Mouse (Mus musculus) hindbrain, embryonic 12.5 days (tissue): Measurements from ENCODE around the gene Rce1. TPM values are rescaled to one million over a fixed set of nuclear protein-coding genes. Genes with fewer than 3 reads are reported as not detected.

Experiments
- ATAC-seq: fragments of 200-750 bp; cut with Nextera tagmentation; 2 replicates; pipeline ENCODE4 v1.8.0; 2017; ENCODE audit warnings: moderate TSS enrichment; ENCODE audit not compliant: low FRiP score
- H3K27ac ChIP-seq: fragments of 300-500 bp; sonication (generic); 2 replicates; pipeline ENCODE4 v1.5.1; 2016; ENCODE audit warnings: mild to moderate bottlenecking
- H3K27me3 ChIP-seq: fragments of 300-500 bp; sonication (generic); 2 replicates; pipeline ENCODE4 v1.6.1; 2016; ENCODE audit warnings: mild to moderate bottlenecking
- H3K36me3 ChIP-seq: fragments of 300-500 bp; sonication (generic); 2 replicates; pipeline ENCODE4 v1.6.1; 2016; ENCODE audit warnings: mild to moderate bottlenecking
- H3K4me1 ChIP-seq: fragments of 300-500 bp; sonication (generic); 2 replicates; pipeline ENCODE4 v1.6.1; 2016
- H3K4me2 ChIP-seq: fragments of 300-500 bp; sonication (generic); replicated peaks from 2 replicates; pipeline ENCODE4 v1.6.1; 2016; ENCODE audit warnings: mild to moderate bottlenecking
- H3K4me3 ChIP-seq: fragments of 300-500 bp; sonication (generic); 2 replicates; pipeline ENCODE4 v1.5.1; 2016; ENCODE audit warnings: mild to moderate bottlenecking
- H3K9ac ChIP-seq: fragments of 300-500 bp; sonication (generic); 2 replicates; pipeline ENCODE4 v1.6.1; 2016; ENCODE audit warnings: mild to moderate bottlenecking, moderate library complexity
- H3K9me3 ChIP-seq: fragments of 300-500 bp; sonication (generic); replicated peaks from 2 replicates; pipeline ENCODE4 v1.6.1; 2016; ENCODE audit warnings: mild to moderate bottlenecking
- WGBS: fragments of 180-500 bp; shearing (Covaris S2); methylation state at CpG from one replicate; pipeline ENCODE4 v1.1.7; 2016; 5-methylcytosine and 5-hydroxymethylcytosine counted together
- polyA plus RNA-seq: library from polyadenylated mRNA; unstranded; fragments of >200 nt; fragmentation: Nextera tagmentation; extraction: Ambion mirVana; gene quantifications from 2 replicates; pipeline ENCODE4 v1.2.1, GENCODE M21; 2016

The Rce1 gene
- 54.3 and 62.9 TPM in 2 replicates for polyA plus RNA-seq

- H3K27me3 ChIP-seq = no peaks in the 10 kb centered on the region
- H3K9ac ChIP-seq = peak within 1 kb of the TSS; percentile 87
- peak within 1 kb of the TSS; percentile 78 for H3K4me3 ChIP-seq
- peak within 1 kb of the TSS; percentile 89 for H3K27ac ChIP-seq
- peaks cover 33% of the 10 kb centered on the region for H3K4me1 ChIP-seq
- peak; percentile 83 for ATAC-seq
- WGBS = under 1% methylated on average over 63 of the region's 64 CpGs
- peak within 1 kb of the TSS; percentile 78 for H3K4me2 ChIP-seq
- H3K9me3 ChIP-seq = no peaks in the 10 kb centered on the region
- H3K36me3 ChIP-seq = peaks cover 35% of the 10 kb centered on the region
Observed at GRCm38 (mm10) chr19:4625179-4625828, at the start of gene Rce1. TSS of gene Rce1 (minus strand) at chr19:4625641.

- no peak for ATAC-seq
- Histone ChIP-seq H3K4me1 (no peaks in the 10 kb centered on the region), H3K36me3 (no peaks in the 10 kb centered on the region), H3K9me3 (no peaks in the 10 kb centered on the region), H3K4me3 (no peak overlapping the region), H3K27ac (no peak overlapping the region), H3K9ac (no peak overlapping the region), H3K27me3 (no peaks in the 10 kb centered on the region), H3K4me2 (no peak overlapping the region)
- WGBS = 53% methylated on average over 6 of the region's 6 CpGs
Observed at GRCm38 (mm10) chr19:4672401-4672800, 47.0 kb upstream of the Rce1 start.

DNA sequence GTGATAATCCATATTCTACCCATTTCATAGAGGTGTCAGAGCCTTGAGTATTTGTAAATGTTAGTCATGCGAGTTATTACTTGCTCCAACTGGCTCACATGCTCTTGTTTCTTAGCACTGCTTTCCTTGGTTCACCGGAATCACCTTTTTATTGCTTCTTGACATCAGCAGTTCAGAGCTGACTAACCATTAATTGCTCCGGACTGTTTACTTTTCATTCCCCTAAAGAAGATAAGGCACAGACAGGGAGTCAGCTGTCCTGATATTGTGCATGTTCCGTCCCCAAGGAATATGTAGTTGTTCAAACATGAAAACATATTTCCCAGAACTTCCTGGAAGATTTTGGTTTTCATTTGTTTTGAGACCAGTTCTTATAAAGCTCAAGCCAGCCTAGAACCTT is 45.3 kb upstream of the Rce1 start:
- no peaks in the 10 kb centered on the region for H3K9me3 ChIP-seq
- no peaks in the 10 kb centered on the region for H3K4me1 ChIP-seq
- WGBS = 94% methylated on average over 4 of the region's 4 CpGs
- ATAC-seq = no peak
- H3K4me2 ChIP-seq = no peak overlapping the region
- H3K4me3 ChIP-seq = no peak overlapping the region
- no peaks in the 10 kb centered on the region for H3K36me3 ChIP-seq
- H3K27ac ChIP-seq = no peak overlapping the region
- no peaks in the 10 kb centered on the region for H3K27me3 ChIP-seq
- no peak overlapping the region for H3K9ac ChIP-seq

GRCm38 (mm10) chr19:4666815-4667214 is 41.4 kb upstream of the Rce1 start:
- Histone ChIP-seq H3K27ac (no peak overlapping the region), H3K4me1 (no peaks in the 10 kb centered on the region), H3K9me3 (no peaks in the 10 kb centered on the region), H3K27me3 (no peaks in the 10 kb centered on the region), H3K4me3 (no peak overlapping the region), H3K36me3 (no peaks in the 10 kb centered on the region), H3K9ac (no peak overlapping the region), H3K4me2 (no peak overlapping the region)
- no peak for ATAC-seq

- H3K9me3 ChIP-seq = no peaks in the 10 kb centered on the region
- H3K36me3 ChIP-seq = no peaks in the 10 kb centered on the region
- no peak overlapping the region for H3K9ac ChIP-seq
- 0 out of 2 replicates have a peak, but pooled peaks cover 3% of the 10 kb centered on the region for H3K27me3 ChIP-seq
- H3K4me3 ChIP-seq = no peak overlapping the region
- H3K27ac ChIP-seq = no peak overlapping the region
- no peak for ATAC-seq
- 91% methylated on average over 5 of the region's 5 CpGs for WGBS
- no peaks in the 10 kb centered on the region for H3K4me1 ChIP-seq
- no peak overlapping the region for H3K4me2 ChIP-seq
Observed at GRCm38 (mm10) chr19:4658156-4658555, 32.7 kb upstream of the Rce1 start.

GRCm38 (mm10) chr19:4646917-4647492 is 21.6 kb upstream of the Rce1 start:
- H3K4me1 ChIP-seq = no peaks in the 10 kb centered on the region
- H3K27ac ChIP-seq = no peak overlapping the region
- no peaks in the 10 kb centered on the region; the same call in 1 of the 2 replicates for H3K27me3 ChIP-seq
- H3K9ac ChIP-seq = no peak overlapping the region
- H3K4me3 ChIP-seq = no peak overlapping the region
- WGBS = 77% methylated on average over 11 of the region's 11 CpGs
- H3K9me3 ChIP-seq = no peaks in the 10 kb centered on the region
- no peak overlapping the region for H3K4me2 ChIP-seq
- no peak for ATAC-seq
- no peaks in the 10 kb centered on the region for H3K36me3 ChIP-seq

GRCm38 (mm10) chr19:4644271-4644670 is 18.8 kb upstream of the Rce1 start:
- WGBS = 39% methylated on average over 10 of the region's 10 CpGs
- ATAC-seq = no peak

GRCm38 (mm10) chr19:4635986-4636385 is 10.5 kb upstream of the Rce1 start:
- ATAC-seq = no peak
- no peak overlapping the region for H3K9ac ChIP-seq
- no peaks in the 10 kb centered on the region for H3K9me3 ChIP-seq
- no peak overlapping the region for H3K27ac ChIP-seq
- WGBS = 67% methylated on average over 4 of the region's 4 CpGs
- no peak overlapping the region for H3K4me2 ChIP-seq
- H3K36me3 ChIP-seq = no peaks in the 10 kb centered on the region
- H3K27me3 ChIP-seq = peaks cover 3% of the 10 kb centered on the region; the same call in 1 of the 2 replicates
- no peaks in the 10 kb centered on the region for H3K4me1 ChIP-seq
- no peak overlapping the region for H3K4me3 ChIP-seq

More at GRCm38 (mm10) chr19:4644271-4644670, 18.8 kb upstream of the Rce1 start:
- Histone ChIP-seq H3K36me3 (no peaks in the 10 kb centered on the region), H3K27me3 (no peaks in the 10 kb centered on the region; the same call in 1 of the 2 replicates), H3K27ac (no peak overlapping the region), H3K9ac (no peak overlapping the region), H3K9me3 (no peaks in the 10 kb centered on the region), H3K4me3 (no peak overlapping the region), H3K4me2 (no peak overlapping the region), H3K4me1 (no peaks in the 10 kb centered on the region)

GRCm38 (mm10) chr19:4628819-4629218 is 3.4 kb upstream of the Rce1 start:
- no peak overlapping the region for H3K9ac ChIP-seq
- no peaks in the 10 kb centered on the region for H3K9me3 ChIP-seq
- no peak overlapping the region for H3K4me2 ChIP-seq
- 0% methylated on average over 1 of the region's 1 CpGs for WGBS
- H3K36me3 ChIP-seq = 0 out of 2 replicates have a peak, but pooled peaks cover 2% of the 10 kb centered on the region
- H3K27me3 ChIP-seq = no peaks in the 10 kb centered on the region
- H3K4me3 ChIP-seq = no peak overlapping the region
- peaks cover 32% of the 10 kb centered on the region for H3K4me1 ChIP-seq
- no peak for ATAC-seq
- H3K27ac ChIP-seq = peak overlapping the region; percentile 58; the same call in 1 of the 2 replicates

GRCm38 (mm10) chr19:4625829-4626535 is 541 bp upstream of the Rce1 start:
- peak overlapping the region; percentile 87 for H3K9ac ChIP-seq
- H3K4me3 ChIP-seq = peak overlapping the region; percentile 78

DNA sequence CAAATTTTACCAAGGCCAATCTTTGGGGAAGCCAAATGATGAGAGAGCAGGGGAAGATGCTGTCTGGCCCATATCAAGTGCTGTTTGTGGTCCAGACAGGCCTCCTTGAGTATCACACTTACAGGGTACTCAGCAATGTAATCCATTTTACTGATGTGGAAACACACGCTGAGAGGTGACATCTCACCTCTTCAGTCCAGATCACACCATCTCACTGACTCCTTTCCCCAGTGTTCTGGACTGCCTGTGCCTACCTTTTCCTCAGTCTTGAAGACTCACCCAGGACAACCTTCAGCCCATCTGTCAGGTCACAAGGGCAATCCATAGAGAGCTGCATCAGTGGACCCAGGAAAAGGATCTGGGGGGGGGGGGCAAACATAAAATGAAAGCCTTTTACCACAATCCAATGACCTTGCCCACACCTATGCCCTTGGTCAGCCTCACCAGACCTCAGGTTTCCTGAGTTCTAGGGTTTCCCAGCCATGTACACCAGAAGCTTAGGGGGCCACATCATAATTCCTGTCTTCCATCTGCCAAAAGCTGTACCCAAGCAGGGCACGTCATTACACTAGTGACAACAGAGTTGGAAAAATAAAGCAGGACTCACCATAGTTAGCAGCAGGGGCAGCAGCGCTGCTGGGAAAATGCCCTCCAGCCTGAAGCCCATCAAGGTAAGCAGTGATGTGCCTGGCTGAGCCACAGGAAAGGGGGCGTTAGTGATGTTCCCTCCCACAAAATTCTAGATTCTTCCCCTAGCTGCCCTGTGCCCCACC is 849 bp downstream of the Rce1 start:
- no peaks in the 10 kb centered on the region for H3K27me3 ChIP-seq
- peak overlapping the region; percentile 87 for H3K9ac ChIP-seq
- H3K4me3 ChIP-seq = peak overlapping the region; percentile 78
- no peak for ATAC-seq
- peaks cover 33% of the 10 kb centered on the region for H3K4me1 ChIP-seq
- 35% methylated on average over 4 of the region's 4 CpGs for WGBS
- peaks cover 35% of the 10 kb centered on the region for H3K36me3 ChIP-seq
- peak overlapping the region; percentile 78 for H3K4me2 ChIP-seq
- H3K27ac ChIP-seq = peak overlapping the region; percentile 89; the same call in 1 of the 2 replicates
- H3K9me3 ChIP-seq = no peaks in the 10 kb centered on the region

More at GRCm38 (mm10) chr19:4625829-4626535, 541 bp upstream of the Rce1 start:
- Histone ChIP-seq H3K4me1 (peaks cover 33% of the 10 kb centered on the region), H3K36me3 (peaks cover 29% of the 10 kb centered on the region), H3K4me2 (peak overlapping the region; percentile 78), H3K9me3 (no peaks in the 10 kb centered on the region), H3K27ac (peak overlapping the region; percentile 89), H3K27me3 (no peaks in the 10 kb centered on the region)
- ATAC-seq = peak; percentile 68
- 2% methylated on average over 35 of the region's 35 CpGs for WGBS

- 0 out of 2 replicates have a peak overlapping the region, but pooled peaks have one; percentile 78 for H3K4me3 ChIP-seq
- ATAC-seq = no peak
- no peak overlapping the region for H3K4me2 ChIP-seq
Observed at GRCm38 (mm10) chr19:4624006-4624405, 1.4 kb downstream of the Rce1 start.

More at GRCm38 (mm10) chr19:4624006-4624405, 1.4 kb downstream of the Rce1 start:
- no peak overlapping the region for H3K9ac ChIP-seq
- 94% methylated on average over 12 of the region's 12 CpGs for WGBS
- peaks cover 33% of the 10 kb centered on the region for H3K4me1 ChIP-seq
- no peaks in the 10 kb centered on the region for H3K27me3 ChIP-seq
- no peak overlapping the region for H3K27ac ChIP-seq
- H3K9me3 ChIP-seq = no peaks in the 10 kb centered on the region
- H3K36me3 ChIP-seq = peaks cover 35% of the 10 kb centered on the region
